Mouse (Mus musculus): Measurements from ENCODE around the gene Shb.
A peak's percentile ranks its signal among the peaks of the same experiment; 100 is the strongest.

Gene Shb

DNA sequence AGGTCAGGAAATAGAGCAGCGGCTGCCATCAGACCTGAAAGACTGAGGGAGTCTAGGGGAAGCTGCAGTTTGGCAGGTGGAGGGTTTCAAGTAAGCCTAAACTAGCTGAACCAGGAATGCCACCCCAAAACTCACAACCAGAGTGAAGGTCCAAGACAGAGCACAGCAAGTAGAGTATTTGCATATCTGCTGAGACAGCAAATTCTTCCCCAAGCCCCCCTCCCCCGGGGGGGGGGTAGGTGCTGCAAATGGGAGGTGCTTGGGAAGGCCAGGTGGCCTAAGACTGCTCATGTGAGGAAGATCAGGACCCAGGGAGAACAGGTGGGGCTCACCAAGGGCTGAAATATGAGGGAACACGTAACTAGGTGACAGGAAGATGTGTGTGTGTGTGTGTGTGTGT, 51.7 kb downstream of the Shb start:
- no peak for DNase-seq

DNA sequence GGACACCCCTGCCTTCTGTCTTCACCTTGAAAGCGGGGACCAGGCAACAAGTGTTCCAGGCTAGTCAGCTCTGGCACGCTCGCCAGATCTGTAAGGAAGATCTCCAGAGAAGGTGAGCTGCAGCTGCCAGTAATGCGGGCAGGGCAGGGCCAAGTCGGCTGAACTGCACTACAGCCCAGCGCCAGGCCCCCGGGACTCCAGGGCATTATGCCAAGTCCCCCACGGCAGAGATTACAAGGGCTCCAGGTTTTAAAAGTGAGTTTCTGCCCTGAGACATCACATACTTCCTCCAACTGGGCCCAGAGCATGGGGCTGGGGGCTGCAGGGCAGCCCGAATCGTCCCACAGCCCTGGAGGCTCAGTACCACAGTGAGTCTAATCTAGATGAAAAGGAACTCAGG, 52.8 kb downstream of the Shb start:
- DNase-seq = no peak

DNA sequence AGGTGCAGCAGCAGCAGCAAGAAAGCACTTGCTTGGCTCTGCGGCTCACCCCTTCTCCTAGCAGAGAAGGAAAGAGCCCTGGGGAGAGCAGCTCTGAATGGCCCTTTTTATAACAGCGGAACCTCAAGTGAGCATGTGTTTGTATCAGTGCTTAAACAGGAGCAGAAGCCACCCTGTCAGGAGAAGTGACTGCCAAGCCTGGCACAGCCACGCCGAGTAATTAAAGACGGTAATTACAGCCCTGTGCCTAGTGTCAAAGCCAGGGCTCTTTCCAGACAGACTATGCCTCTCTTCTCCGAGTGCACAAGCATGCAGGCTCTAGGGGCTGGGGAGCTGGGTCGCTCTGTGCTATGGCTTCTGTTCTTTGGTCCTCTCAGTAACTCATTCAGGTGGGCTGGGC, 54.1 kb downstream of the Shb start:
- no peak for DNase-seq

DNA sequence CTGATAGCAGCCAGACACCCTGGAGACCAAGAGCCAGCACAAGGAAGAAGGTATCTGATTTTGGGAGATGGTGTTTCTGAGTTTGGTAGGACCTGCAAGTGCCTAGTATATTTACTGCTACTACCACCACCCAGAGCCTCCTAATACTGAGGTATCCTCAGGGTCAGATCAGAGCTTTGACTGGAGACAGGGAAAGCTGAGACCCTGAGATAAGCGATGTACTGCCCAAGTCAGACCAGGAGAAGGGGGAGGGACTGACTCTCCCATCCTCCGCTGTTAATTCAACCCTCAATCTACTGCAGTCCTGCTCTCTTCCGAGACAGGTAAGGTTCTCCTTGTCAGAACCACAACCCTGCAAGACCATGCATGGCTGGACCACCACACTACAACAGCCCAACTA, 55.2 kb downstream of the Shb start:
- DNase-seq = no peak

DNA sequence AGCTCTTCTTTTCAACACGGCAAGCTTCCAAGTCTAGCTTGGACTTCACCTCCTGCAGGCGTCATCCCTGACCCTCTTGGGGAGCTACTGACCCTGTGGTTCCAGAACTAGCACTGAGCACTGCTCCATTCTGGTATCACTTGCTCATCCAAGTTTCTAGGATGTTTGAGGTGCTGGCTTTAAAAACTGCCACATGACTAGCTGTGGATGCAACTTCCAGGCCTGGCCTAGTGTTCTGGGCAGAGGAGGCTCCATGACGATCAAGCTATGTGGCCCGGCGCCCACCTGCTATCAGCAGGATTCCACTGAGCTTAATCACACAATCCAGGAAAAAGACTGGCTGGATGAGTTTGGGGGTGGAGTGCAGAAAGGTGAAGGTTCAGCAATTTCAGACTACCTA, 57.4 kb downstream of the Shb start:
- peak in 1 of 2 experiments; percentile 65 for DNase-seq

DNA sequence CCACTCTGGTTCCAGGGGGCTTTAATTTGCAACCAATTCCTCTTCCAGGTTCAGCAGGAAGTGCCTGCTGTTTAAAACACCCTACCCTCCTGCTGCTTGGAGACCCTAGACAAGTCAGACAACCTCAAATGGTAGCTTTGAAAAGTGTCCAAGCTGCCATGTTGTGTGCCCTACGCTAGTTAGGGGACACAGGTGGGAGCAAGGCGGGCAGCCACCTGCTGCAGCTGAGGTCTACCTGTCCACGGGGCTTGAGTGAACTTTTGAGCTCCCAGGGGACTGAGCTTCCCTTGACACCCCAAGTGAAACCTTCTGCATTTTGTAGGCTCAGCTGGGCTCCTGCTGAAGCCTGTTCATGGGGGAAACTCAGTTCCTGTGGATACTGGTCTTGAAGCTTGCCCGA, 58.1 kb downstream of the Shb start:
- no peak for DNase-seq

DNA sequence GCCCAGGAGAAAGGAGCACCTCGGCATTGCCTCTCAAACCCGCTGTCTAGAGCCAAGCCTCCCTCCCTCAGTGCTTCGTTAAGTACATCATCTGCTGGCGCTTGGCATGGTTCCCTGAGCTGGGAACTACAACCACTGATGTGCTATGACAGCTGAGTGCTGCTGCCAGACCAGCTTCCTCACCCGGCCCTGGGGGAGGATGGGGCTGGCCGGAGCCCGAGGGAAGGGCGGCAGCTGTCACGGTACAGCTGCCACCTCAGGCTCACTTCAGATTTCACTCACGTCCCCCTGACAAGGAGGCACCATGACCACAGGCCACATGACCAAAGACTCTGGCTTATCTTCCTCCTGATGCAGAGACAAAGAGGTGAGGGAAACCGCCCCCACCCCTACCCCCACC, 59.1 kb downstream of the Shb start:
- DNase-seq = peak; percentile 85 to 95

DNA sequence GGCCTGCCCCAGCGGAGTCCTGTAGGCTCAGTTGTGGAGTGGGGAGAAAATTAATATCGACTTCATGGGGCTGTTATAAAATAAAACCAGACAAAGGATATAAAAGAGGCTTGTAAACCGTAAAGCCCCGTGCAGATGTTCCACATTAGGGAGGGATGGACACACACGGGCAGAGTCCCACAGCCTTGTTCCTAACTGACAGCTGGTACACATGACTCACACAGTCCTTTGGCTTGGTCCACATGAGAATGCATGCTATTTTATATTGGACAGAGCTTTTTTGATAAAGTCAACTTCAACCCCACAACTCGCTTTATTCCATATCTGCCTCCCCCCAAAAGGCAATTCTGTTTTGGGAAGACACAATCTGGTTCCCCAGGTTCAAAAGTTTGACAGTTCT, 59.6 kb downstream of the Shb start:
- DNase-seq = peak in 1 of 2 experiments; percentile 56

DNA sequence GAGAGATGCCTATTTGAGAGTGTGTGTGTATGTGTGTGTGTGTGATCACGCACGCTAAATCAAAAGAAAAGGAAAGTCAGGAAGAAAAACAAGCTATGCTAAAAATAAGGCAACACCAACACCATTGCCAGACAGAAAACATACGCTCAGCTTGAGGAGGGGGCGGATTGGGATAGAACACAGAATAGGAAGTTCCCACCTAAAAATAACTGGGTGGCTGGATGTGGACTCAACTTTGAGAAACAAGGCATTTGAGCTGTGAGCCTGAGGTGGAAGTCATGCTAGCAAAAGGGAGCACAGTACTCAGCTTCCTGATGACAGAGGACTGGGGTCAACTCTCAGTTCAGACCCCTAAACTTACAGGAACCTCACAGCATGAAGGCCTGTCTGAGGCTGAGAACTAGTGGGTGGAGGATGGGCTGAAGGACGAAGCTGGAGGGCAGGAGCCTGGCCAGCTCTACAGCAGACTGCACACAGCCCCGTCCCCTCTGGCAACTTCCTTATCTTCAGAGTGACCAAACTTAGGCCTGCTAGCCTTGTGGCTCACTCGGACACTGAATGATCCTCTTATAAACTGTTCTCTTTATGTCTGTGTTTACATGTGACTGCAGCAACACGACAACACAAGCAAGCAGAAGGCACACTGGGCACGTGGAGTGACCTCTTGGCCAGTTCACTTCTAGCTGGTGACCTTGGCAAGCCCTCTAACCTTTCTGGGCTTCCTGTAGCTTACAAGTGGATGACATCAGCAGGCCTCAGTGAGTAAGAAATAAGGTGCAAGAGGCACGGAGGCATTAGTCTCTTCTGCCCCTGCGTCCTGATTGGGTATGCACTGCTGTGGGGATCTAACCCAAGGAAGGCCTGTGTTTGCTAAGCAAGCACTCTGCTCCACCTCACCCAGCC, 60.4 kb downstream of the Shb start:
- peak; percentile 55 to 68 for DNase-seq

DNA sequence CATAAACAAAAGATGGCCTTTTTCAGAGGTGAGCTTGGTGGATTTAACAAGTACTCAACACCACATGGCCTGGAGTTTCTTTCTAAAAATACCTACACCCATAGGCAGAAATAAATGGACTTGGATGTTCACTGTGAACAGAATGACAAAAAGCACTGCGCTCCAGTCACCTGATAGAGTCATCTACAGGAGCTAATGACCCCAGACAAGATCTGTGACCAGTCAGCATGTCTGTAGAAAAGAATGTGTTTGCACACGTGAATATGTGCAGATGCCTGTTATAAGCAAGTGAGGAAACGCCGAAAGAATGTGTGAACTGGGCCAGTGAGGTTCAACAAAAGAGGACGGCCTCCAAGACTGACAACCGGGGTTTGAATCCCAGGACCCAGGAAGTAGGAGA, 63.2 kb downstream of the Shb start:
- no peak for DNase-seq

DNA sequence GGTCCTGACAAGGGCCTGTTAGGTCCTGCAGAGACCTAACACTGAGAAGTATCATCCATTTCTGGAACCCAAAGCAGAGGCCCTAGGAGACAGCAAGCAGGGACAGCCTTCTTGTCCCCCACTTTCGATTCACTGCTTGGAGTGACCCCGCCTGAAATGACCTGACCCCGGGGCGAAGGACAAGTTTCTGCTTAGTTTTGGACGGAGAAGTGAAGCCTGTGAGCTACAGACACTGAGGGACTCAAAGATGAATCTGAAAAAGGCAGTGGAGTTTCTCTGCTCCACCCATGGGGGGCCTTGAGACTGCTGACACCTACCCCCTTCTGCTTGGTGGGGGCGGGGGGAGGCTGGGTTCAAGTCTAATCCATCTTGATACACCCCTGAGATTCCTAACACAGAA, 63.8 kb downstream of the Shb start:
- DNase-seq = no peak

DNA sequence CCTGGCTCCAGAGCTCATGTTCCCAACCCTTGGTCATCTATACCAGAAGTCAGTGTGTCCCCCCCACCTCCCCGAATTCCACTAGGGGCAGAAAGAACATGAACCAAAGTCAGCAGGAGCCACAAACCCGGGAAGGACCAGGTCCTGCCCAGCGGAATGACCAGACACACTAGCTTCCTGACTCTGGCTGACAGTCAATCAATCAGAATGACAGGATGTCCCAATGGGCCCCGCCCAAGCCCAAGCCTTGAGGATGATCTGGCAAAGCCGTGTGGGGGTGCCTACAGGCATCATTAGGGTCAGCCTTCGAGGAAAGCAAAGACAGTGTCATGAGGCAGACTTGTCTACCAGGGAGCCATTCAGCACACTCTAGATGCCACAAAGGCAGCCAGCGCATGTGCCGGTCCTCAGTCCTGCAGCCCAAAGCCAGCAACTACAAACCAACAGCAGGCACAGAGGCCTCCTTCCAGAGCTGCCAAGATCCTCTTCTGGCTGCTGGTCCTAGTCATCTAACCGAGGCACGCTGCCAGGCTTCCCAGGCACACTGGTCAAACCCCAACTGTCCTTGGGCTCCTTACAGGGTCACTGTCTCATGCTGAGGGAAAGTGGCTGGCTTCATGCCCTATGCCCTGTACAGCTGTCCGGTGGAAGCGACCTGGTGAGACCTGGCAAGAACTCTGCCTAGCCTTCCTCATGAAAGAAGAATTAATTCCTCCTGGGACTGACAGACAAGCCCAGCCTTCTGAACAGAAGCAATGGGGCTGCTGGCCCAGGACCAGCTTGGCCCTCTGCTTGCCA, 65.0 kb downstream of the Shb start:
- peak; percentile 38 to 77 for DNase-seq

DNA sequence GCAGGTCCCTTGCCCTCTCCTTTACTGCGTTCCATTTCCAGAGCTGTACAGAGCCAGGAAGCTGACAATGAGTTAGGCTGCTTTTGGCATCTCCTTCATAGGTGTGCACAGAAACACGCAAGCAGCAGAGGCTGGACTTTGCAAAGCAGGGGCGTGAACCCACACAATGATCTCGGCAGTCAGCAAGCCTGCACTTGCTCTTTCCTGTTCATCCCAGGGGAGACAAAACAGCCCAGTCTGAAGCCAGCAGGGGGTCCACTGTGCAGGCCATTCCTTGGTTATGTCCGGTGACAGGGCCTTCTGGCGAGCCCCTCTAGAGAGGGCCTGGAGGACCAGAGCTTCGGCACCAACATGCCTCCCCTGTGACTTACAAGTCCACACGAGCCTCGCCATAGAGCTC, 67.3 kb downstream of the Shb start:
- no peak for DNase-seq

DNA sequence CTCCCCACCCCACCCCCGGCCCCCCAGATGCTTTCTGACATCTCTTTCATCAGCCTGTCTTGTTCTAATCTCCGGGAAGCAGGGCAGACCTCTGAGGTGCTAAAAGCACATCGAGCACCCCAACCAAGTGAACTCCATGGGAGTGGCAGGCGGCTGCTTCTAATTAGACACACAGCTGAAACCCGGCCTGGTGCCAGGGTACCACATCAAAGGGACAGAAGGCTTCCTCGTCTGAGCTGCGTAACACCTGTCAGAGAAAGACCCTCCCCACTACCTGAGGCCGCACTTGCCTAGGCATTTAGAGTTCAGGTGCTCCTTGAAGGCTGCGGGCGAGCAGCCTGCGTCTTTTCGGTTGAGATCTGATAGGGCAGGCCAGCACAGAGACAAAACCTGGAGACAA, 67.7 kb downstream of the Shb start:
- DNase-seq = no peak

DNA sequence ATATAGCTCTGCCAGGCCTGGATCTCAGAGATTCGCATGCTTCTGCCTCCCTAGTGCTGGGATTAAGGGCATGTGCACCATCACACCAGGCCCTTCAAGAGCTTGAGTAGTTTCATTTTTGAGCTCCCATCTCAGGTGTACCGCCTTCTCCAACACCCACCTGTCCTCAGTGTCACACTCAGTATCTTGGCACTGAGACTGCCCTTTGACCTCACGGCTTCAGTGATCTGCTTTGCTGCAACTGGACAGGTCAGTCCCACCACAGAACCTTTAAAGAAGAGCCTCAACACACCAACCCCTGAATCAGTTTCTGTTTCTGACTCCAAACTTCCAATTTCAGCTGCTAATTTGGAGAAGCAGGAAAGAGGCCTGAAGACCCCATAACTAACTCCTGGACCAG, 68.1 kb downstream of the Shb start:
- DNase-seq = no peak

DNA sequence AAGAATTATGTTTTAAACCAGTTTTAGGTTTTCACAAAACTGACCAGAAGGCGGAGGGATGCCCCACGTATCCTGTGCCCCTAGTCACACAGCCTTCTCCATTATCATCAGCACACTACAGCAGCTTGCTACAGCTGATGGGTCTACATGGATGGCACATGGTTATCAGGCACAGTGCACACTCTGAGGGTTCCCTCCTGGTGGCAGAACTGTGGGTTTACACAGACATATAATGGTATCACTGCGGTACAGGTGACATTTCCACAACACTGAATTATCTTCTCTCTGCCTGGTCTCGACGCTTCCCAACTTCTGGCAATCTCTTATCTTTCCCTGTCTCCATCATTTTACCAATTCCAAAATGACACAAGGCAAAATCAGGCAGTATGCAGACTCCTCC, 69.6 kb downstream of the Shb start:
- no peak for DNase-seq

DNA sequence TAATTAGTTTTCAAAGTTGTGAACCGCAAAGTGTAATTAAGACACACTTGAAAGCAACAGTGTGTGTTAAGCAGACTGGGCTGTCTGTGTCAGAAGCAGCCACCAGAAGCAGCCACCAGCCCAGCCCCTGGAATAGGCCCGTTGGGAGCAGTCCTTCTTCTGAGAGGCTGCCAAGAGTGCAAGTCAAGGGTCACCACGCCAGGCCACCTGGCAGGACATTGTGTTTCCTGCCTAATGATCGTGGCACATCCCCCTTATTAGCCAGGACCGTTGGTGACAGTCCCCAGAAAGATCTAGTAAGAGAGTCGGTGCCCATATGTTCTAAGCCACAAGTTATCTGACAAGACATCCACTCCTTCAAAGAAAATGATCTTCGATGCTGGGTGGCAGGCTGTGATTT, 70.6 kb downstream of the Shb start:
- DNase-seq = peak in 1 of 2 experiments; percentile 55

DNA sequence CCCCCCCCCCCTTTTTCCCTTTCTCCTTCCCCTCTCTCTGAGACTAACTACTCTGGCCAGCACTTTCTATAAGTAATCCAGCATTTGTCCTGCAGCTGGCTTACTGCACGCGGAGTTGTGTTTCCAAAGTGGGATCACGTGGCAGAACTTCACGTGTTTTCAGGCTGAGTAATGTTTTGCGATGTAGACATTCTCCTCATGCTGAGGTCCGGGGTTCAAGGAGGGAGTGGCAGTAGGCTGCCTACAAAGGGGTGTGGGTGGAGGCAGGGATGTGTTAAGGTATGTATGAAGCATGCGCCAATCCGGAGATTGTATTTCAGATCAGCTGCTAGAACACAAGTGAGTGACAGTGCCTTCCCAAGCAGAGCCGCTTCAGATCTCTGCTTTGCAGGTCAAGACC, 72.9 kb downstream of the Shb start:
- peak; percentile 57 to 67 for DNase-seq

DNA sequence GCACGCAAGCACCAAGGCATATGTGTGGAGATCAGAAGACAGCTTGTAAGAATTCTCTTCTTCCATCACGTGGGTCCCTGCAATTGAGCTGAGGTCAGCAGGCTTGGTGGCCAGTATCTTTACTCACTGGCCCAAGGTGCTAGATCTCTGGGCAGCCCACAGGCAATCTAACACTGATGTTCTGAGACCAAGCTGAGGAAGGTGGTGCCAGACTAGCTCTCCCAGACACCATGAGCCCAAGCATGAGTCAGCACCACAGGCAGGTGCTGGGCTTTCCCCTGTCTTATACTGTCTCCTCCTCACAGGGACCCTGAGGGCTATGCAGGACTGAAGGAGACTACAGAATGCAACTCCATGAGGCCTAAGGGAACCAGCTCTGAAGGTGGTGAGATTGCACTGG, 74.7 kb downstream of the Shb start:
- DNase-seq = no peak

DNA sequence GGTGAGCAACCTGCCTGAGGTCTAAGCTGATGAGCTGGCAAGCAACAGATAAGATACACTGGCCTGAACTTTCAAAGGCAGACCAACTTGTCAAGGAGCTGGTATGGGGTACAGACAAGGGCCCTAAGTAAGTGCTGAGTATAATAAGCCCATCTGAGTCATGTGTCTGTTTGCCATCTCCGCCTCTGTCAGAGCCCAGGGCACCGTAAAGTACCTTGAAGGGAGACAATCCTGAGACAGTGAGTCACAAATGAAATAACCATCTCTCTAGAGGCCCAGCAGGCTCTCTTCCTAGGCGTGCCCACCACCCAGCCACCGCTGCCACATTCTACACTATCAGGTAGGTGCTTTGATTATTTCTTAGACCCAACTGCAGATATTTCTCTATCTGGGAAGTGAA, 77.3 kb downstream of the Shb start:
- DNase-seq = no peak

DNA sequence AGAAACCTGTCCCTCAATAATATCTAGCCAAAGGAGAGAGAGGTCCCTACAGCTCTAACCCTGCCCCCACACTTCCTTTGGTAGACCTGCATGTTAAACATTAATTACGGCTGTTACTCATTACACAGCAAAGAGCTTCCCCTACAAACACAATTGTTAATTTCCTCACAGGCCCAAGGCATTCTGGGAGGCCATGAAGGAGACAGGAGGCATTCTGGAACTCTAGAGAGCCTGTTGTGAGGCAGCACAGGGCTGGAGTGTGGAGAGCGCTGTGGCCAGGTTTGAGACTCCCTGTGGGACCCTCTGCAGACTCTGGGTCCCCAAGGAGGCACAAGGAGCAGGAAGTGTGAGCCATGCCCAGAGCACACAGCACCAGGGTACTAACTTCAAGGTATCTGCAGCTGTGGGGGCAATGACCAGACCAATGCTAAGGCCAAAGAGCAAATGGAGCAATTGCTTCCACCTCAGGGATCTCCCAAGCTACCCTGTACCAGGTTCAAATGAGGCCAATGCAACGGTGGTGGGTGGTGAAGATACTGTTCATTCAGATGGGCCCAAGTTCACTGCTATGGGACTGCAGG, 78.9 kb downstream of the Shb start:
- DNase-seq = peak; percentile 32 to 39

DNA sequence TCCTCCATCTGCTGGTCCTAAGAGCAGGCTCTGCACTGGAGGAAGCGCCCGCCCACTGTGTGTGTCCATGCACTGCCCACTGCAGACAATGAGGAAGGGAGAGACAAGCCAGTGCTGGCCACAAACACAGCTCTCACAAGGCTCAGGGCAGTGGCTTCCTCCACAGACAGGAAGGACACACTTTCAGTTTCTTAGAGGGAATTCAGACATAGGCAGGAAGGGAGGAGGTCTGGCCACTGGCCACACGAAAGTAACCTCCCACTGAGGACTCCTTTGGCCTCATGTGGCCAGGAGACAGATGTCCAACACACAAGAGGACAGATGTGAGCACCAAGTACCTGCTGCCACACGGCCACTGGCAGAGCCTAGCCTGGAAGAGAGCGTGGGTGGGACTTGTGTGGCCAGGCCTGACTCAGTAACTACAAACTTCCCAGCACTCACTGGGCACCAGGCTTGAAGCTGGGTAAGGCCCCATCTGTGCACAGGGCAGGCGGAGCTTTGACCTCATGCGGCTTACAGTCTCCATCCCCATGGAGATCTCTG, 79.6 kb downstream of the Shb start:
- peak; percentile 68 to 83 for DNase-seq

DNA sequence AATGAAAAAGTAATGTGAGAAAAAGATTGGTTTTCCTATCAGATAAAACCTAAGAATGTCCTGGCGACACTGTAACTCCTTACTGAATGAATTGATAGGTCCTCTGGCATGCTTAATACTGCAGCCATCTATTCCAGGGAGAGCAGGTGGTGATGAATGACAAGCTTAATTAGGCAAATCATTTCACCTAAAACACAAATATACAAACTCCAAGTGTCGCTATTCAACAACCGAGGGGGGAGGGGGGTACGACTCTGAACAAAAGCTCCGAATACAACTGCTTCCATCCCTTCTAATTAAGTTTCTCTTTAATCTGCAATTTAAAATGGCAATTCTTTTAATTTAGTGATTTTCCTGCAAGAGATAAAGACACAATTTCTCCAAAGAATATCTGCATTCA, 83.3 kb downstream of the Shb start:
- no peak for DNase-seq

DNA sequence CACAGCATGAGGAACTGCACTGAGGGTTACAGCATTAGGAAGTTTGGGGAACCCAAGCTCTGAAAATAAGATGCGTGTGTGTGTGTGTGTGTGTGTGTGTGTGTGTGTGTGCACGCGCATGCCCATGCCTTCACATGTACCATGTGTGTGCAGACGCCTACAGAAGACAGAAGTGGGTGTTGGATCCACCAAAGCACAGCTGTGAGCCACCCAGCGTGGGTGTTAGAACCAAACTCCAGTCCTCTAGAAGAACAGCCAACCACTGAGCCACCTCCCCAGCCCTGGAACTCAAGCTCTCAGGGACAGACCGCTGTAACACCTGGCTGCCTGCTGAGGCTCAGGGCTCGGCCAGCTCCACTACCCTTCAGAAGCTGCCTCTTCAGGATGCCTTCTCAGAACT, 83.8 kb downstream of the Shb start:
- DNase-seq = peak in 1 of 2 experiments; percentile 33
